Mouse (Mus musculus) midbrain, postnatal 0 days (tissue): ENCODE results near the gene Acss3. TPM values are rescaled to one million over a fixed set of nuclear protein-coding genes. Genes with fewer than 3 reads are reported as not detected.

Experiments
- ATAC-seq: fragments of 200-750 bp; cut with Nextera tagmentation; 2 replicates; pipeline ENCODE4 v1.8.0; 2017; ENCODE audit warnings: moderate number of reproducible peaks, mild to moderate bottlenecking, moderate TSS enrichment, moderate library complexity; ENCODE audit not compliant: low FRiP score
- DNase-seq: peaks from one replicate; pipeline ENCODE4 v3.0.0-alpha.2; 2015; ENCODE audit warnings: low spot score
- H3K27ac ChIP-seq: fragments of 300-500 bp; sonication (generic); 2 replicates; pipeline ENCODE4 v1.5.1; 2014; ENCODE audit warnings: low read depth, mild to moderate bottlenecking, low read length, mixed read lengths
- H3K27me3 ChIP-seq: fragments of 300-500 bp; sonication (generic); 2 replicates; pipeline ENCODE4 v1.6.1; 2014; ENCODE audit warnings: low read length, control low read depth, mixed read lengths; ENCODE audit not compliant: insufficient read depth
- H3K36me3 ChIP-seq: fragments of 300-500 bp; sonication (generic); 2 replicates; pipeline ENCODE4 v1.6.1; 2014; ENCODE audit warnings: low read length, control low read depth, mixed read lengths; ENCODE audit not compliant: insufficient read depth
- H3K4me1 ChIP-seq: fragments of 300-500 bp; sonication (generic); 2 replicates; pipeline ENCODE4 v1.6.1; 2014; ENCODE audit warnings: mild to moderate bottlenecking, control low read depth, antibody characterized with exemption, low read length, mixed read lengths; ENCODE audit not compliant: insufficient read depth
- H3K4me2 ChIP-seq: fragments of 300-500 bp; sonication (generic); 2 replicates; pipeline ENCODE4 v1.6.1; 2014; ENCODE audit warnings: low read depth, mild to moderate bottlenecking, low read length, mixed read lengths; ENCODE audit not compliant: poor library complexity, severe bottlenecking
- H3K4me3 ChIP-seq: fragments of 300-500 bp; sonication (generic); 2 replicates; pipeline ENCODE4 v1.5.1; 2014; ENCODE audit warnings: low read depth, mild to moderate bottlenecking, low read length, moderate library complexity
- H3K9ac ChIP-seq: fragments of 300-500 bp; sonication (generic); replicated peaks from 2 replicates; pipeline ENCODE4 v1.6.1; 2014; ENCODE audit warnings: mild to moderate bottlenecking, low read length, moderate library complexity, mixed read lengths; ENCODE audit not compliant: poor library complexity, severe bottlenecking
- H3K9me3 ChIP-seq: fragments of 300-500 bp; sonication (generic); 2 replicates; pipeline ENCODE4 v1.6.1; 2016; ENCODE audit warnings: low read length, control low read depth
- CTCF ChIP-seq: IDR thresholded peaks from 2 replicates; pipeline ENCODE4 v1.5.1; 2016; ENCODE audit warnings: antibody characterized with exemption, mild to moderate bottlenecking
- WGBS: fragments of 180-500 bp; shearing (Covaris S2); extraction: QIAGEN DNeasy Blood & Tissue Kit; methylation state at CpG from one replicate; pipeline ENCODE4 v1.1.7; 2014; 5-methylcytosine and 5-hydroxymethylcytosine counted together
- polyA plus RNA-seq: library from polyadenylated mRNA; unstranded; fragments of >200 nt; fragmentation: Nextera tagmentation; extraction: Ambion mirVana; gene quantifications from 2 replicates; pipeline ENCODE4 v1.2.1, GENCODE M21; 2015
- total RNA-seq: library from RNA; depleted of rRNA; stranded (reverse); fragments of >200 nt; gene quantifications from 2 replicates; pipeline ENCODE4 v1.2.3, GENCODE M21; 2014

The Acss3 gene
- total and polyA plus RNA-seq, 2 experiments from 2014 or later, result 0.39 to 1.7 TPM

GRCm38 (mm10) chr10:106975193-106976141 lies 148.0 kb downstream of the Acss3 start:
- ATAC-seq, result no peak

DNA sequence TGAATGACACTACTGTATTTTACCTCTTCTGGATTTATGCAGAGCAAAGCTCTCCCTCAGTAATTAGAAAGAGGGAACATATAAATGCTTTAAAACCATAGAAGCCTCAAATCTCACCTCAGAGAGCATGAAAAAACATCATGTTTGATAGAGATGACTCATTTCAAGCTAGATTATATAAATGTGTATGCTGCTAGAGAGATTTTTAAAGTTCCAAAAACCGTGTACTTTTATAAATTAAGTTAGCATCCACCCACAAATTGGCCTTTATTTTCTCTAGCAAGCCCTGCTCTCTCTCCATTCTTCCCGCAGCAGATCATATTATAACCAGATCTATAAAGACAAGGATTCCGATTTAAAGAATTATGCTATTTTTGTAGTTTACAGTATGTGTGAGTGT lies 164.4 kb downstream of the Acss3 start:
- no peak overlapping the region for H3K27ac ChIP-seq
- no peak for TF ChIP-seq CTCF
- no peak overlapping the region for H3K4me3 ChIP-seq
- WGBS, result 82% methylated on average over 3 of the region's 3 CpGs
- no peak overlapping the region for H3K4me2 ChIP-seq
- no peaks in the 10 kb centered on the region for H3K36me3 ChIP-seq
- no peaks in the 10 kb centered on the region for H3K4me1 ChIP-seq
- no peaks in the 10 kb centered on the region for H3K27me3 ChIP-seq
- H3K9ac ChIP-seq, result no peak overlapping the region
- no peak for DNase-seq
- ATAC-seq, result no peak
- no peaks in the 10 kb centered on the region for H3K9me3 ChIP-seq

More at GRCm38 (mm10) chr10:106975193-106976141, 148.0 kb downstream of the Acss3 start:
- Histone ChIP-seq H3K9ac (no peak overlapping the region), H3K9me3 (no peaks in the 10 kb centered on the region), H3K27me3 (no peaks in the 10 kb centered on the region), H3K36me3 (no peaks in the 10 kb centered on the region), H3K4me3 (no peak overlapping the region), H3K27ac (no peak overlapping the region; the same call in 1 of the 2 replicates), H3K4me1 (no peaks in the 10 kb centered on the region), H3K4me2 (no peak overlapping the region)
- TF ChIP-seq CTCF, result no peak
- 46% methylated on average over 13 of the region's 13 CpGs for WGBS
- DNase-seq, result peak; percentile 14

DNA sequence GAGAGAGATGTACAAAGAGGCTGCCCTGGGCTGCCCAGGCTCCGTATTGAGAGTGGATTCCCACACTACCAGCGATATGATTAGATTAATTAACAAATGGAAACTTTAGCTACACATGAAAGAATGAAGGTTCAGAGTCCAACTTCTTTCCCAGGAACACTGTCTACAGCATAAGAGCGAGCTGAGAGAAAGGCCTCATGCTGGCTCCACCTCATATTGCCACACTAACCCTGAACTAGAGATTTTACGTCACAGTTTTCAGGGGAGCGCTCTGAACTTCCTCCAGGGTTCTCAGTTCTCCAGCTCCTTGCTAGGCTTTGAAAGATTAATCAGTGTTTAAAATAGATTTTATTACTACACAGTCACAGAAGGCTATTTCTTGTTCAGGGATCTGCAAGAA lies 182.1 kb downstream of the Acss3 start:
- Histone ChIP-seq H3K4me1 (no peaks in the 10 kb centered on the region), H3K9me3 (no peaks in the 10 kb centered on the region), H3K27ac (no peak overlapping the region), H3K4me3 (no peak overlapping the region), H3K4me2 (no peak overlapping the region), H3K27me3 (no peaks in the 10 kb centered on the region), H3K9ac (no peak overlapping the region), H3K36me3 (no peaks in the 10 kb centered on the region)
- ATAC-seq, result no peak
- WGBS, result 68% methylated on average over 5 of the region's 5 CpGs
- no peak for DNase-seq
- TF ChIP-seq CTCF, result no peak

DNA sequence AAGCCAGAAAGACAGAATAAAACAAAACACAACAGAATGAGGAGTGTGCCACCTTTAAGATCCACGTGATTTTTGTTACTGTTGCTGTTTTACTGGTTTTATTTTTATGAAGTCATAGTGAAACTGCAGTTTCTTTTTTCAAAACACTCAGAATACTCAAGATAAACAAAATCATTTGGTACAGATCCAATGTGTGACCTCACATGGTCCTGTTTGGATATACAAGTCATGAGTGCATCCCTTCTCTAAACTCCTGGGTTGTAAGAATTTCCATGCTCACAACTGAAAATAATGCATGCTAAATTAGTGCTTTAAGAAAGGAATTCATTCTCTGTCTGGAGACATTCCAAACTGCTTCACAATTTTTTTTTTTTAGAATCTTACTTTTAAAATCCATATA lies 184.0 kb downstream of the Acss3 start:
- H3K27ac ChIP-seq, result no peak overlapping the region
- H3K4me3 ChIP-seq, result no peak overlapping the region
- H3K9me3 ChIP-seq, result no peaks in the 10 kb centered on the region
- DNase-seq (no peak), ATAC-seq (no peak)
- no peak for TF ChIP-seq CTCF
- H3K9ac ChIP-seq, result no peak overlapping the region
- no peaks in the 10 kb centered on the region for H3K27me3 ChIP-seq
- H3K4me2 ChIP-seq, result no peak overlapping the region
- H3K4me1 ChIP-seq, result no peaks in the 10 kb centered on the region
- no peaks in the 10 kb centered on the region for H3K36me3 ChIP-seq
- WGBS, result 68% methylated on average over 1 of the region's 1 CpGs

GRCm38 (mm10) chr10:106938851-106939250 lies 184.6 kb downstream of the Acss3 start:
- Histone ChIP-seq H3K9ac (no peak overlapping the region), H3K27ac (no peak overlapping the region), H3K4me2 (no peak overlapping the region), H3K4me1 (no peaks in the 10 kb centered on the region), H3K36me3 (no peaks in the 10 kb centered on the region), H3K4me3 (no peak overlapping the region), H3K27me3 (no peaks in the 10 kb centered on the region), H3K9me3 (no peaks in the 10 kb centered on the region)
- TF ChIP-seq CTCF, result no peak
- DNase-seq, result no peak
- no peak for ATAC-seq
- 92% methylated on average over 3 of the region's 3 CpGs for WGBS

DNA sequence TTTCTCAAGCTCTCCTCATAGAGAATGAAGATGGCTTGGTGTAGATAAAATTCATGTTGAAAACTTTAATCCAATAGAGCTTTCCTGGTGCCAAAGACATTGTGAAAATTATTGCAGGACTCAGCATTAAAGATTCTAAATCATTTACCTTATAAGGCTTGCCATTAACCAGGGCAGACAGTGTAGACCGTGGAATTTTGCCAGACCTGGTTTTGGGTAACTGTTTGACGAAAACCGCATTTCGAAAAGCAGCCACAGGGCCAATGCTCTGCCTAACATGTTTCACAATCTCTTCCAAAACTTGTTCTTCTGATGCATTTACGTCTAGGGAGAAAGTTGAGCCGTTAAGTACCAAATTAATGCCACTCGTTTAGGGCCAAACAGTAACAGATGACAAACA lies 186.5 kb downstream of the Acss3 start:
- Histone ChIP-seq H3K9ac (no peak overlapping the region), H3K27ac (no peak overlapping the region), H3K4me2 (no peak overlapping the region), H3K36me3 (no peaks in the 10 kb centered on the region), H3K4me1 (no peaks in the 10 kb centered on the region), H3K4me3 (no peak overlapping the region), H3K9me3 (no peaks in the 10 kb centered on the region), H3K27me3 (no peaks in the 10 kb centered on the region)
- no peak for TF ChIP-seq CTCF
- WGBS, result 93% methylated on average over 7 of the region's 7 CpGs
- ATAC-seq (no peak), DNase-seq (no peak)
